Mouse (Mus musculus) liver, adult 2 months (tissue): ENCODE data around the gene Lrp5.

Source experiments
- CTCF ChIP-seq: fragments of 200-500 bp; IDR thresholded peaks from 2 replicates; pipeline ENCODE4 v1.5.1; 2011; ENCODE audit warnings: low read depth, low read length, control low read depth
- POLR2A ChIP-seq: fragments of 200-500 bp; IDR thresholded peaks from 2 replicates; pipeline ENCODE4 v1.6.1; 2011; ENCODE audit warnings: low read length, control low read depth; ENCODE audit not compliant: insufficient read depth; ENCODE audit errors: extremely low read depth

DNA sequence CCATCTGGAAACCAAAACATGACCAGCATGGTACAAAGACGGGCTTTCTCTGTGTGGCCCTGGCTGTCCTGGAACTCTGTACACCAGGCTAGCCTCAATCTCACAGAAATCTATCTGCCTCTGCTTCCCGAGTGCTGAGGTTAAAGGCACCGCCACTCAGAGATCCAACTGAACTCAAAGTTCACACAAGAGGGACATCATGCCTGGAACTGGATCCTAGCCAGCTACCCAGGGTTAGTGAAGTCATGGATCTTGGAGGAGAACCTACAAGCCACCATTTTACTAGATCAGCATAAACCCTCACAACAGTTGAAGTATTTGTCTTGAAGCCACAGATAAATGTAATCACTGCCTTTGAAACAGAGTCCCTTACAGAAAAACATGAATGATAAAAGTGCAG, 49.6 kb upstream of the Lrp5 start:
- TF ChIP-seq POLR2A (no peak), CTCF (no peak)
